In the genomic region with DNA sequence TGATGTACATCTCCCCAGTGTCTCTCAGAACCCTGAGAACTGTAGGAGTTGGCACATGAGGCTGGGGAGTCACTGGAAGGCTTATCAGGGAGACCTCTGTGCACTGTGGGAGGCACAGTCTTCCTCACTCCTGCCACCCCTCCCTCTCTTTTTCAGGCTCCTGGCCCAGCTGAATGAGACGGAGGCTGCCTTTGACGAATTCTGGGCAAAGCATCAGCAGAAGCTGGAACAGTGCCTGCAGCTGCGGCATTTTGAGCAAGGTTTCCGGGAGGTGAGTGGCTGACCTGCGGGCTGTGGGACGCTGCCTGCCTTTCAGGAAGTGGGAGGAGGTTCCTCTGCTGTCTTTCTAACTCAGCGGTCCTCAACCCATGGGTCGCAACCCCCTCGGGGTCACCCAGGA, we compare ENCODE assay signal across 21 mouse cellular contexts. TPM values are rescaled to one million over a fixed set of nuclear protein-coding genes. Genes with fewer than 3 reads are reported as not detected.
A peak's percentile ranks its signal among the peaks of the same experiment; 100 is the strongest.
DNase-seq lines count a peak whose midpoint lies in the region; ATAC-seq and TF ChIP-seq lines count a peak whose summit lies in the region.
"Had no signal": no experiment of that assay in that cellular context is flagged by ENCODE, and none has a peak within 500 bp of the region (broad histone marks: within the 10 kb centered on the region; RNA-seq: fewer than 3 reads in every experiment).

No protein-coding gene starts in this region.

- TF ChIP-seq CTCF in left cerebral cortex, adult 2 months (IDR thresholded peaks at IDR 0.05): no peak

- intact Hi-C loops in heart, postnatal 14 days (cut with DNase I): no loop called here
- intact Hi-C loops in left cerebral cortex, adult 2 months (cut with DNase I): no loop called here

- ATAC-seq in CD4-positive, CD25-positive, alpha-beta regulatory T cell, adult 4 months: no peak
- ATAC-seq: intestine, embryonic 16.5 days; liver, postnatal 0 days had no signal

- DNase-seq in heart, postnatal 14 days: peak; percentile 35 to 58
- DNase-seq in heart, adult 9 months (ENCODE audit: low spot score in 2 of 2): no peak
- DNase-seq in left cerebral cortex, adult 2 months (ENCODE audit: extremely low spot score in 1 of 2, low spot score in 2 of 2): peak; percentile 44 to 49
- DNase-seq in left cerebral cortex, adult 11 months (ENCODE audit: low spot score): no peak
- DNase-seq in brain, adult 2 months (ENCODE audit: low read depth, low spot score): peak; percentile 71
- peak; percentile 70 for DNase-seq in fibroblast of lung, adult 2 months (ENCODE audit: low read depth)
- DNase-seq: adrenal gland, postnatal 36 days; cerebellum, postnatal 36 days; heart, adult 11 months; layer of hippocampus, postnatal 36 days; liver, postnatal 0 days; lung, postnatal 4 days; spleen, adult 18-20 months; thymus, postnatal 25 days had no signal

- no peak overlapping the region for H3K27ac ChIP-seq in left cerebral cortex, adult 2 months
- H3K27ac ChIP-seq: embryonic facial prominence, embryonic 10.5 days; hindbrain, embryonic 13.5 days; limb, embryonic 13.5 days; midbrain, embryonic 12.5 days had no signal

- no peak overlapping the region for H3K4me3 ChIP-seq in left cerebral cortex, adult 2 months
- H3K4me3 ChIP-seq: embryonic facial prominence, embryonic 10.5 days; erythroblast, embryonic 14.5 days; hindbrain, embryonic 13.5 days; limb, embryonic 13.5 days; midbrain, embryonic 12.5 days had no signal

RNA-seq across cellular contexts. Expression of a gene that starts 26.0 kb away (rescaled TPM):
- total RNA-seq in heart, postnatal 14 days (2021): under 1 TPM; 0.15 to 0.19 TPM
- total RNA-seq in left cerebral cortex, adult 2 months (2021): under 1 TPM in 1 of 2 experiments, not detected in 1; 0.49 TPM
- not detected for polyA plus RNA-seq in CD4-positive, CD25-positive, alpha-beta regulatory T cell, adult 4 months (2017; shearing (Covaris generic))
- polyA plus RNA-seq: hindbrain, embryonic 13.5 days; limb, embryonic 13.5 days had no signal

RNA-seq across cellular contexts. Expression of a gene that starts 37.3 kb away (rescaled TPM):
- total RNA-seq in heart, postnatal 14 days (2021): under 1 TPM; 0.67 to 0.71 TPM
- under 1 TPM in 1 of 2 experiments, not detected in 1; 0.45 TPM for total RNA-seq in left cerebral cortex, adult 2 months (2021)
- not detected for polyA plus RNA-seq in CD4-positive, CD25-positive, alpha-beta regulatory T cell, adult 4 months (2017; shearing (Covaris generic))
- total RNA-seq: layer of hippocampus, postnatal 36 days had no signal

Comparison
In these comparisons a context has a peak if more than half of its experiments do, and no peak if none do; other contexts are left out.
1. DNase-seq: peak in heart, postnatal 14 days (2 of 2), left cerebral cortex, adult 2 months (2 of 2), brain, adult 2 months (single experiment) and fibroblast of lung, adult 2 months (single experiment); none in heart, adult 9 months (0 of 2) and left cerebral cortex, adult 11 months (single experiment).